Mouse (Mus musculus) liver, embryonic 14 days (tissue): ENCODE data around the gene Hoxd11. TPM values are rescaled to one million over a fixed set of nuclear protein-coding genes. Genes with fewer than 3 reads are reported as not detected.

Experiments
- polyA plus RNA-seq: library from polyadenylated mRNA; depleted of rRNA; stranded (reverse); fragments of >200 nt; gene quantifications from 2 replicates; pipeline ENCODE4 v1.2.3, GENCODE M21; 2012; rRNA removed

Hoxd11 gene
- polyA plus RNA-seq: not detected in 2 replicates

DNA sequence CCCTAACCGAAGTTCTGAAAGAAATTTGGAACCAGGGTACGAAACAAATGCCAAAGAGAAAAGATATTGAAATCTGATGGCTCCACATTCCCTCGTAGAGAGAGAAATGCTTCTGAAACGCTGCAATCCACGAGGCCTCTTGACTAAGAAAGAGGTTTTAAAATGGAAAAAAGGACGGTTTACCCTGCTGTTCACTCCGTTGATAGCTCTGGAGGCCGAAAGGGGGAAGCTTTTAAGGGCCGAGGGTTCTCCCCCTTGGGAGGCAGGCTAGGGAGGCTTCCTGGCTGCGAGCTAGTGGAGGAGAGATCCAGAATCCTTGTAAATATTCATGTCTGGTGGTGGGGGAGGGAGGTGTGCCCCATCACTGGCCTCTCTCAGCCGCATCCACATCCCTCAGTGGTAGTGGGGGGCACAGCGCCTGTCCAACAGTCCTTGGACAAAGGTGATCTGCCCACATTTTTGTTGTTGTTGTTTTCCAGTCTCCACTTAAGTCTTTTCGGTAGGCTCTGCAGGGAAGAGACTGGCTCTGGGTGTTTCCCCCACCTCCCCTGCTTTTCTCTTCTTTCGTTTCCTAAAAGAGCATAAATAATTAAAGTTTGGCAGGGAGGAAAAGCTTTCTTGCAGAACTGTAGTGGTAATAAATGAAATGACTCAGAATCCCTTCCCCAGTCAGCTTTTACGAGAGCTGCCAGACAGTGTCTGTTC is at the start of gene Hoxd11:
Gene Hoxd11, plus strand, starts transcription at position 667 of the 705 bp plus-strand sequence.

DNA sequence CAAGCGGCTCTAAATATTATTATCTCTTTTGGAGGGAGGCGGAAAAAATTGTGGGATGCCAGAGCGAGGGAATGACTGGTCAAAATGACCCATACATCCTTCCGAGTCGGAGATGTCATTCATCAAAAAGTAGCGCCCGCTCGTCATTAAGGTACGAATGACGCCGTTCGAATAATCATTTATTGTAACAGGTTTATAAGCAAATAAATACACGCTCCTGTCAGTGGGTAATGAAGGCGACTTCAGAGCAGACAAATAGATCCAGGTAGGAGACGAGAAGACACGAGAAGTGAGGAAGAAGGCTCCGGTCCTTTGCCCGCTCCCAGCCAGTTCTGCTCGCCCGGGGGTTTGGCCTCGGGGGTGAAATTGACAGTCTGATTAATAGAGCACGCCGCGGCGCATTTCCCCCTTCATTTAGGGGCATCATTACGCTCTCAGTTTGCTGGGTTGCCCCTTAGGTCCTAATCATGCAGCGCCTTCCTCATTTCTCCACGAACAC is 19.8 kb upstream of the Hoxd11 start, which contains the start of gene Evx2:
Gene Evx2, minus strand, starts transcription at position 51 of the 499 bp plus-strand sequence.

GRCm38 (mm10) chr2:74667842-74668357 is 11.5 kb upstream of the Hoxd11 start, which contains the start of gene Hoxd13:
TSS of gene Hoxd13 (plus strand) at chr2:74668310.

DNA sequence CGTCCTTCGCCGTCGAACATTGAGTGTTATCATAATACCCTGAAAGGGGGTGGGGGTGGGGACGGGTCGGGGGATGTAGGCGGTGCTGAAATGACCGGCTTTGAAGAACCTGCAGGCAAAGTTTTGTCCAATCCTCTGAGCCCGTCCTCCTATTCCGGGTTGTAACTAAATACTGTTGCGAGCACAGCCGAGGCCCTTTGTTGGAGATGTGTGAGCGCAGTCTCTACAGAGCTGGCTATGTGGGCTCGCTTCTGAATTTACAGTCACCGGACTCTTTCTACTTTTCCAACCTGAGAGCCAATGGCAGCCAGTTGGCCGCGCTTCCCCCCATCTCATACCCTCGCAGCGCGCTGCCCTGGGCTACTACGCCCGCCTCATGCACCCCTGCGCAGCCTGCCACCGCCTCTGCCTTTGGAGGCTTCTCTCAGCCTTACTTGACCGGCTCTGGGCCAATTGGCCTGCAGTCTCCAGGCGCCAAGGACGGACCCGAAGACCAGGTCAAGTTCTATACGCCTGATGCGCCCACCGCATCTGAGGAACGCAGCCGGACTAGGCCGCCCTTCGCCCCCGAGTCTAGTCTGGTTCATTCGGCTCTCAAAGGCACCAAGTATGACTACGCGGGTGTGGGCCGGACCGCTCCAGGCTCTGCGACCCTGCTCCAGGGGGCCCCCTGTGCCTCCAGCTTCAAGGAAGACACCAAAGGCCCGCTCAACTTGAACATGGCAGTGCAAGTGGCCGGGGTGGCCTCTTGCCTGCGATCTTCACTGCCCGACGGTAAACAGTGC is 4.3 kb upstream of the Hoxd11 start, which contains the start of gene Hoxd12:
Gene Hoxd12, plus strand, starts transcription at position 133 of the 785 bp plus-strand sequence.

GRCm38 (mm10) chr2:74691022-74691951 is 11.9 kb downstream of the Hoxd11 start, which contains the start of gene Hoxd10:
TSS of gene Hoxd10 (plus strand) at chr2:74691924.

DNA sequence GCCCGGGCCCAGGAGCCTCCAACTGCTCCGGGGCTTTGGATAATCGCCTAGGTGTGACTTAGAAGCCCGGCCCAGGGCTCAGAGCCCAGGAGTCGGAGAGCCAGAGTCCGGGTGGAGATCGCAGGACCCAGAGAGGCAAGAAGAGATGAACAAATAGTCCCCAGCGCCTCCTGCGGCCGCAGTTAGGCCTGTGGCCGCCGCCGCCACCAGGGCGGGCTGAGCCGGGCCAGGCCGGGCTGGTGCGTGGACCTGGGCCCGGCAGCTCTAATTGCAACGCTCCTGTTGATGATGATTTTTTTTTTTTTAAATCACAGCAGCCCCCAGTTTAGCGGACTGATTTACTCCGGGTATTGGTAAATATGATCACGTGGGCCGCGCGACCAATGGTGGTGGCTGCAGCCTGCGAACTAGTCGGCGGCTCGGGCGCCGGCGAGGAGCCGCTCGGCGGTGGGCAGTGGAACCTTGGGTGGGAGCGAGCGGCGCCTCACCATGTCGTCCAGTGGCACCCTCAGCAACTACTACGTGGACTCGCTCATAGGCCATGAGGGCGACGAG is 18.3 kb downstream of the Hoxd11 start, which contains the start of gene Hoxd9:
Gene Hoxd9, plus strand, starts transcription at position 161 of the 555 bp plus-strand sequence.

GRCm38 (mm10) chr2:74704393-74704998 is 25.1 kb downstream of the Hoxd11 start, which contains the start of gene Hoxd8:
TSS of gene Hoxd8 (plus strand) at chr2:74704615.

DNA sequence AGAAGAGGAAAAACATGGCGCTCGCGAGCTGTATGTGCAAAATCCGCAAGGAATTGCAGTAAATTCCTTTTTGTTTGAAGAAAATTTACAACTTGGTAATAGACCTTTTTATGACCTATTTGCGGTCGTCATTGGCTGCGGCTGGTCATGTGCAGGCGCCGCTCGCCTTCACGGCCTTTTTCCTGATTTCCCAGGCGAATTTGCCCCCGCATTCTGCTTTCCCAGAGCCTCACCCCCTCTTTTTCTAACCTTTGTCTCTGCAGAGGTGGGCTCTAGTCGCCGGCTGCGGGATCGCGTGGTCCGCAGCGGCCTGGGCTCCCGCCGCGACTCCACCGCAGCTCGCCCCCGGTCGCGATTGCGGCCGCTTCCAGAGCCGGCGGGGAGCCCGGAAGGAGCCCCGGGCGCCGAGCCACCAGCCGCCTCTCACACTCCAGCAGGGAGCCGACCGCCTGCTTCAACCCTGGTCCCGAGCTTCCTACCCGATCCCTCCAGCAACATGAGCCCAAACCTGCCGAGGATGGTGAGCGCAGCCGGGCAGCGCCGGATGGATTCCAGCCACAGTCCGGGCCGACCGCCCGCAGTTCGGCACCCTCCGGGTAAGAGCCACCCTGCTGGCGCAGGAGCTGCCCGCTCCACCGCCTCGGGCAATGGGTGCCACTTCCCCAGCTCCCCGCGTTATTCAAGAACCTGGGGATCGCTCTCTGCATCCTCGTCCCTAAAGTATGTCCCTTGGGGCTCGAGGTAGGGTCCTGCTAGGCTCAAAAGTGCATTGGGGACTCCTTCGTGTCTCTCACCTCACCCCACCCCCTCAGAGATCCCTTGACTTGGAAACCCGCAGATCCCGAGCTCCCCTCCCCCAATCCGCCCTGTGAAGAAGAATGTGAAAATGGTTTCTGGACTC is 32.6 kb downstream of the Hoxd11 start, which contains the start of the genes Hoxd3 and Hoxd4:
Gene Hoxd3, plus strand, starts transcription at position 207 of the 901 bp plus-strand sequence.
Gene Hoxd4, plus strand, starts transcription at position 209 of the 901 bp plus-strand sequence.

DNA sequence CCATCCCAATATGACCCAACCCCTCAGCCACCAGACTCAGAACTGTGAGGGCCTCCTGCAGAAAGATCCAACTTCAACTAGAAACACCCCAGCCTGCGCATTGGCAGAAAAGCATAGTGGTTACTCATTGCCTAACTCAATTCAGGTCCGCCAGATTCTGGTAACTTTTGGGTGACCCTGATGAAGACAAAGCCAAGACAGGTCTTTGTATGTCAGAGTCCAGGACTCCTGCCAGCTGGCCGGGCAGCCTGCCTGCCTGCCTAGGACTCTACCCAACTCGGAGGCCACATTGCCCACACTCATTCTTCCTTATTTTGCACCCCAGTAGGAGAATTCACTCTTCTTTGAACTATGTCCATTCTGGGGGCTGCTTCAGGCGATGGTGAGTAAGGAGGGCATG is 47.2 kb downstream of the Hoxd11 start, which contains the start of gene Gm28230:
Gene Gm28230, plus strand, starts transcription at position 178 of the 400 bp plus-strand sequence.

Other genes starting within 250 kb of the Hoxd11 start
- 7.9 and 9.6 TPM in 2 replicates for gene Lnpk, start 100.1 kb upstream of the Hoxd11 start, polyA plus RNA-seq
- gene Evx2, start 20.0 kb upstream of the Hoxd11 start, polyA plus RNA-seq: not detected in 2 replicates
- not detected in 2 replicates for gene Hoxd13, start 11.2 kb upstream of the Hoxd11 start, polyA plus RNA-seq
- not detected in 2 replicates for gene Hoxd12, start 4.5 kb upstream of the Hoxd11 start, polyA plus RNA-seq
- gene Hoxd10, start 12.4 kb downstream of the Hoxd11 start, polyA plus RNA-seq: not detected in 2 replicates
- not detected in 2 replicates for gene Hoxd9, start 18.2 kb downstream of the Hoxd11 start, polyA plus RNA-seq
- 0.05 and 0.12 TPM in 2 replicates for gene Hoxd8, start 25.1 kb downstream of the Hoxd11 start, polyA plus RNA-seq
- 0.02 TPM in 1 of 2 replicates, not detected in the other for gene Hoxd3, start 32.4 kb downstream of the Hoxd11 start, polyA plus RNA-seq
- 0.02 and 0.12 TPM in 2 replicates for gene Hoxd4, start 32.4 kb downstream of the Hoxd11 start, polyA plus RNA-seq
- gene Gm28230, start 47.2 kb downstream of the Hoxd11 start, polyA plus RNA-seq: 0.01 and 0.07 TPM in 2 replicates
- gene Hoxd1, start 83.4 kb downstream of the Hoxd11 start, polyA plus RNA-seq: 0.01 TPM in 1 of 2 replicates, not detected in the other
- 24.6 and 27.3 TPM in 2 replicates for gene Mtx2, start 146.2 kb downstream of the Hoxd11 start, polyA plus RNA-seq